Mouse (Mus musculus) limb, embryonic 14.5 days (tissue): ENCODE results near the gene Pcf11. TPM values are rescaled to one million over a fixed set of nuclear protein-coding genes. Genes with fewer than 3 reads are reported as not detected.

Source experiments
- ATAC-seq: fragments of 200-750 bp; cut with Nextera tagmentation; 2 replicates; pipeline ENCODE4 v1.8.0; 2017; ENCODE audit warnings: low read depth, moderate number of reproducible peaks, moderate TSS enrichment; ENCODE audit not compliant: low FRiP score
- DNase-seq: peaks from one replicate; pipeline ENCODE4 v3.0.0-alpha.2; 2015; ENCODE audit warnings: low spot score
- H3K27ac ChIP-seq: fragments of 300-500 bp; sonication (generic); replicated peaks from 2 replicates; pipeline ENCODE4 v1.5.1; 2014; ENCODE audit warnings: low read depth, mild to moderate bottlenecking, low read length, moderate library complexity, mixed read lengths
- H3K27me3 ChIP-seq: fragments of 300-500 bp; sonication (generic); 2 replicates; pipeline ENCODE4 v1.6.1; 2014; ENCODE audit warnings: low read length, mixed read lengths; ENCODE audit not compliant: control insufficient read depth, insufficient read depth
- H3K36me3 ChIP-seq: fragments of 300-500 bp; sonication (generic); 2 replicates; pipeline ENCODE4 v1.6.1; 2014; ENCODE audit warnings: mild to moderate bottlenecking, low read length, moderate library complexity, mixed read lengths; ENCODE audit not compliant: control insufficient read depth, insufficient read depth
- H3K4me1 ChIP-seq: fragments of 300-500 bp; sonication (generic); 2 replicates; pipeline ENCODE4 v1.6.1; 2014; ENCODE audit warnings: antibody characterized with exemption, low read length, mixed read lengths; ENCODE audit not compliant: control insufficient read depth, insufficient read depth
- H3K4me2 ChIP-seq: fragments of 300-500 bp; sonication (generic); replicated peaks from 2 replicates; pipeline ENCODE4 v1.6.1; 2014; ENCODE audit warnings: low read depth, mild to moderate bottlenecking, low read length, moderate library complexity; ENCODE audit not compliant: severe bottlenecking
- H3K4me3 ChIP-seq: fragments of 300-500 bp; sonication (generic); replicated peaks from 2 replicates; pipeline ENCODE4 v1.5.1; 2014; ENCODE audit warnings: low read length
- H3K9ac ChIP-seq: fragments of 300-500 bp; sonication (generic); 2 replicates; pipeline ENCODE4 v1.6.1; 2014; ENCODE audit warnings: mild to moderate bottlenecking, low read depth, low read length, moderate library complexity; ENCODE audit not compliant: severe bottlenecking
- H3K9me3 ChIP-seq: fragments of 300-500 bp; sonication (generic); 2 replicates; pipeline ENCODE4 v1.6.1; 2016; ENCODE audit warnings: low read length; ENCODE audit not compliant: control insufficient read depth
- POLR2A ChIP-seq: fragments of 200-500 bp; IDR thresholded peaks from 2 replicates; pipeline ENCODE4 v1.8.0; 2012; ENCODE audit warnings: inconsistent platforms, mild to moderate bottlenecking, moderate library complexity, borderline replicate concordance; ENCODE audit not compliant: insufficient read depth, insufficient read length; ENCODE audit errors: extremely low read depth
- WGBS: fragments of 180-500 bp; shearing (Covaris S2); extraction: QIAGEN DNeasy Blood & Tissue Kit; methylation state at CpG from one replicate; pipeline ENCODE4 v1.1.7; 2014; 5-methylcytosine and 5-hydroxymethylcytosine counted together
- polyA plus RNA-seq, 2 experiments: library from polyadenylated mRNA; depleted of rRNA in 1 of 2; stranded (reverse) in 1 of 2; unstranded in 1 of 2; fragments of >200 nt; fragmentation: Nextera tagmentation in 1 of 2; extraction: Ambion mirVana in 1 of 2; gene quantifications; 2 replicates each; pipeline versions ENCODE4 v1.2.1 to v1.2.3; 2012 to 2014

Gene Pcf11
- polyA plus RNA-seq, 2 experiments, result 21.2 to 32.5 TPM

- WGBS, result 96% methylated on average over 5 of the region's 5 CpGs
- Histone ChIP-seq H3K9me3 (no peaks in the 10 kb centered on the region), H3K9ac (no peak overlapping the region), H3K27ac (no peak overlapping the region), H3K27me3 (no peaks in the 10 kb centered on the region), H3K4me3 (no peak overlapping the region), H3K4me2 (no peak overlapping the region), H3K36me3 (peaks cover 78% of the 10 kb centered on the region), H3K4me1 (no peaks in the 10 kb centered on the region)
- no peak for TF ChIP-seq POLR2A
- no peak for DNase-seq
- ATAC-seq, result no peak; the same call in 1 of the 2 replicates
Measured at GRCm38 (mm10) chr7:92658050-92658449, 11.7 kb downstream of the Pcf11 start.

- TF ChIP-seq POLR2A, result no peak
- Histone ChIP-seq H3K36me3 (peaks cover 74% of the 10 kb centered on the region), H3K27ac (no peak overlapping the region), H3K9me3 (no peaks in the 10 kb centered on the region), H3K9ac (no peak overlapping the region), H3K4me3 (no peak overlapping the region), H3K4me2 (no peak overlapping the region), H3K4me1 (no peaks in the 10 kb centered on the region), H3K27me3 (no peaks in the 10 kb centered on the region)
- ATAC-seq (no peak), DNase-seq (no peak)
- WGBS, result 88% methylated on average over 2 of the region's 2 CpGs
Measured at GRCm38 (mm10) chr7:92656386-92656785, 13.3 kb downstream of the Pcf11 start.

GRCm38 (mm10) chr7:92653329-92653728 is 16.4 kb downstream of the Pcf11 start:
- Histone ChIP-seq H3K4me1 (no peaks in the 10 kb centered on the region), H3K27ac (no peak overlapping the region), H3K4me3 (no peak overlapping the region), H3K4me2 (no peak overlapping the region), H3K9ac (no peak overlapping the region), H3K9me3 (no peaks in the 10 kb centered on the region), H3K36me3 (peaks cover 55% of the 10 kb centered on the region), H3K27me3 (no peaks in the 10 kb centered on the region)
- TF ChIP-seq POLR2A, result no peak
- WGBS, result 94% methylated on average over 1 of the region's 1 CpGs
- DNase-seq (no peak), ATAC-seq (no peak)

- WGBS, result 86% methylated on average over 7 of the region's 7 CpGs
- Histone ChIP-seq H3K9me3 (no peaks in the 10 kb centered on the region), H3K4me3 (no peak overlapping the region), H3K27me3 (no peaks in the 10 kb centered on the region), H3K4me1 (no peaks in the 10 kb centered on the region), H3K4me2 (no peak overlapping the region), H3K36me3 (peaks cover 55% of the 10 kb centered on the region), H3K9ac (no peak overlapping the region), H3K27ac (no peak overlapping the region)
- no peak for ATAC-seq
- no peak for TF ChIP-seq POLR2A
- DNase-seq, result no peak
Measured at GRCm38 (mm10) chr7:92647790-92648189, 21.9 kb downstream of the Pcf11 start.

GRCm38 (mm10) chr7:92642358-92642757 is 27.4 kb downstream of the Pcf11 start:
- peaks cover 39% of the 10 kb centered on the region for H3K36me3 ChIP-seq

GRCm38 (mm10) chr7:92638050-92638449 is 31.7 kb downstream of the Pcf11 start:
- Histone ChIP-seq H3K9me3 (no peaks in the 10 kb centered on the region), H3K27me3 (no peaks in the 10 kb centered on the region), H3K4me2 (peak overlapping the region; percentile 66), H3K36me3 (peaks cover 10% of the 10 kb centered on the region; the same call in 1 of the 2 replicates), H3K4me1 (peaks cover 8% of the 10 kb centered on the region), H3K4me3 (peak overlapping the region; percentile 86; the same call in 1 of the 2 replicates), H3K9ac (no peak overlapping the region), H3K27ac (no peak overlapping the region)
- DNase-seq (no peak), ATAC-seq (no peak)
- TF ChIP-seq POLR2A, result no peak
- WGBS, result 92% methylated on average over 5 of the region's 5 CpGs

More at GRCm38 (mm10) chr7:92642358-92642757, 27.4 kb downstream of the Pcf11 start:
- TF ChIP-seq POLR2A, result no peak
- DNase-seq (no peak), ATAC-seq (no peak)
- H3K9me3 ChIP-seq, result no peaks in the 10 kb centered on the region
- no peak overlapping the region for H3K9ac ChIP-seq
- no peaks in the 10 kb centered on the region for H3K27me3 ChIP-seq
- peaks cover 3% of the 10 kb centered on the region; the same call in 1 of the 2 replicates for H3K4me1 ChIP-seq
- no peak overlapping the region for H3K4me3 ChIP-seq
- H3K27ac ChIP-seq, result no peak overlapping the region
- H3K4me2 ChIP-seq, result no peak overlapping the region
